Mouse (Mus musculus): Measurements from ENCODE around the gene Srrd. TPM values are rescaled to one million over a fixed set of nuclear protein-coding genes. Genes with fewer than 3 reads are reported as not detected.

The Srrd gene
- polyA plus RNA-seq (2014; fragmentation: Illumina TruSeq; extraction: RNeasy Lipid Tissue Mini Kit (QIAGEN cat#74804); ENCODE audit: low read depth, low replicate concordance) = 13.4 TPM

DNA sequence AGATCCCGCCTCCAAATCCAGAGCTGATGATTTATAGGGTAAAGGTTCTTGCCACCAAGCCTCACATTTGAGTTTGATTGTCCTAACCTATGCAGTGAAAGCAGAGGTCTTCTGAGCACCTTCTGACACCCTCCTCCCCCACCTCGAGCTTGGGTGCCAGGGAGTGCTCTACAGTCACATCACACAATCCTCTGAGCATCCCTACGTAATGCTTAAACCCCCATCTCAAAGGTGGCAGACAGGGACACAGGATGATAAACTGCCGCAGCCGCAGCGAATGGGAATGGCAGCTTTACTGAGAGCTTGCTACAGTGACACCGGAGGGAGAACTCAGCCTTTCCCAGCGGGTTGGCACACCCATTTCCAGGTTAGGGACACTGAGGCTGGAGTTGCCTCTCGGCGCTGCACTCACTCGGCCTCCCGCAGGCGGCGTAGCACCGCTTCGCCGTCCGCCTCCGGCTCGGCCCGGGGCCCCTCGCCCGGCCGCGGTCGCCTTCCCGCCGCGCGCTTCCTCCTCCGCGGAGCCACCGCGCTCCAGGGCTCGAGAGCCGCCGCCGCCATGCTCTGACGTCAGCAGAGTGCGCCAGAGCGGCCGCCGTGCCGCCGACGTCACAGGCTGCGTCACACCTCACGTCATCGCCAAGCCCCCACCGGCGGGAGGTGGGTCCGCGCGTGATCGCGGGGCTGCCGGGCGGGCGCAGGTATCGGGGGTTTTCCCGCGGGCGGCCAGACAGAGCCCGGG, at the start of gene Srrd, which contains the start of gene Hps4:
Gene Srrd, minus strand, starts transcription at position 578 of the 742 bp plus-strand sequence.
Gene Hps4, plus strand, starts transcription at position 621 of the 742 bp plus-strand sequence.

DNA sequence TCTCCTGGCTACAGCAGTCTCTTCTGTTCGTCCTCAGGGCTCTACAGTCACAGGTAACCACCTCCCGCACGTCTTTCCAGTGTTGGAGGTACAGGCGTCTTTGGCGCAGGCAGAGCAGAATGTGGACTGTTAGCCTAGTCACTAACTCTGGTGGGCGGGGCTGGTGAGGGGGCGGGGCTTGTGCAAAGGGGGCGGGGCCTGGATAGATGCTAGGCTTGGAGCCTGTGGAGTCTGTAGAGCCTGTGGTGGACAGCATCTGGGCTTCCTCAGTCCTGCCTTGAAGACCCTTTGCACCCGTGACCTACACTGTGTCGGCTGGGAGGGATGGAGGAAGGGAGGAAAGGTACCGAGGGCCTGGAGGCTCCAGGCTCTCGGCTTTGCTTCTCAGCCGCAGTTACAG, 13.1 kb upstream of the Srrd start, which contains the start of gene Gm6583:
Gene Gm6583, minus strand, starts transcription at position 124 of the 400 bp plus-strand sequence.

DNA sequence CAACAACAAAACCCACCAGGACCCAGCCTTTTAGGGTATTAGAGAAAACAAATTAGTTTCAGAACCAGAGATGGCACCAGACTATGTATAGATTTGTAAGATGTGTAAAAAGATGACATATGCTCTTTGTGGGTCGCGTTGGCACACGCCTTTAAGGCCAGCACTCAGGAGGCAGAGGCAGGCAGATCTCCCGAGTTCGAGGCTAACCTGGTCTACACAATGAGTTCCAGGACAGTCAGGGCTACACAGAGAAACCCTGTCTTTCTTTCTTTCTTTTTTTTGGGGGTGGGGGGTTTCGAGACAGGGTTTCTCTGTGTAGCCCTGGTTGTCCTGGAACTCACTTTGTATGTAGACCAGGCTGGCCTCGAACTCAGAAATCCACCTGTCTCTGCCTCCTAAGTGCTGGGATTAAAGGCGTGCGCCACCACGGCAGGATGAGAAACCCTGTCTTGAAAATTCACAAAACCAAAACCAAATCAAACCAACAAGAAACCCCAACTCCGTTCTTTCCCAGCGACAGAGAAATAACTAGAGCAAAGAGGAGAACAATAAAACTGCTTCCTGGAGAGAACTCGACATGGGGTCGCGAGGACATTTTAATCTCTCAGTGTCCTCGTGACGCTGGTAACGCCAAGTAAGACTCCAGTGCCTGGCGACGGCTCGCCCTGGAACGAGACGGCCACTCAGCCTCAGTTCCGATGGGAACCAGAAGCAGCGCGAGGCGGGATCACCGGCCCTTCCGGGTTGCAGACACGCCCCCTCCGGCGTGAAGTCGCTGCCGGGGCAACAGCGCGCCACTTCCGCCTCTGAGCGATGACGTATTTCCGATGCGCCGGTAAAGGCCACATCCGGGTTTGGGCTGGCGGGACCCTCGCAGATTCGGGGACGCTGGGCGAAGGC, 17.0 kb downstream of the Srrd start, which contains the start of gene Tfip11:
Gene Tfip11, plus strand, starts transcription at position 813 of the 900 bp plus-strand sequence.

Other genes starting within 250 kb of the Srrd start
- 9.9 TPM for gene Cryba4, start 90.5 kb downstream of the Srrd start, polyA plus RNA-seq (2014; fragmentation: Illumina TruSeq; extraction: RNeasy Lipid Tissue Mini Kit (QIAGEN cat#74804); ENCODE audit: low read depth, low replicate concordance)
- gene Crybb1, start 87.2 kb downstream of the Srrd start, polyA plus RNA-seq (2014; fragmentation: Illumina TruSeq; extraction: RNeasy Lipid Tissue Mini Kit (QIAGEN cat#74804); ENCODE audit: low read depth, low replicate concordance) = 2.6 TPM
- 38.5 TPM for gene Tpst2, start 66.3 kb downstream of the Srrd start, polyA plus RNA-seq (2014; fragmentation: Illumina TruSeq; extraction: RNeasy Lipid Tissue Mini Kit (QIAGEN cat#74804); ENCODE audit: low read depth, low replicate concordance)
- gene Tfip11, start 16.7 kb downstream of the Srrd start, polyA plus RNA-seq (2014; fragmentation: Illumina TruSeq; extraction: RNeasy Lipid Tissue Mini Kit (QIAGEN cat#74804); ENCODE audit: low read depth, low replicate concordance) = 15.3 TPM
- gene Hps4, start within 50 bp of the Srrd start, polyA plus RNA-seq (2014; fragmentation: Illumina TruSeq; extraction: RNeasy Lipid Tissue Mini Kit (QIAGEN cat#74804); ENCODE audit: low read depth, low replicate concordance) = 10.5 TPM
- not detected for gene Gm6583, start 13.0 kb upstream of the Srrd start, polyA plus RNA-seq (2014; fragmentation: Illumina TruSeq; extraction: RNeasy Lipid Tissue Mini Kit (QIAGEN cat#74804); ENCODE audit: low read depth, low replicate concordance)
- 0.52 TPM for gene Asphd2, start 51.8 kb upstream of the Srrd start, polyA plus RNA-seq (2014; fragmentation: Illumina TruSeq; extraction: RNeasy Lipid Tissue Mini Kit (QIAGEN cat#74804); ENCODE audit: low read depth, low replicate concordance)
- gene Gm6588, start 106.4 kb upstream of the Srrd start, polyA plus RNA-seq (2014; fragmentation: Illumina TruSeq; extraction: RNeasy Lipid Tissue Mini Kit (QIAGEN cat#74804); ENCODE audit: low read depth, low replicate concordance) = not detected
- 0.18 TPM for gene Sez6l, start 234.1 kb upstream of the Srrd start, polyA plus RNA-seq (2014; fragmentation: Illumina TruSeq; extraction: RNeasy Lipid Tissue Mini Kit (QIAGEN cat#74804); ENCODE audit: low read depth, low replicate concordance)

Data from heart, adult 10 weeks (tissue).